Mouse (Mus musculus): ENCODE measurements around the gene Ubac1. TPM values are rescaled to one million over a fixed set of nuclear protein-coding genes. Genes with fewer than 3 reads are reported as not detected.
A peak's percentile ranks its signal among the peaks of the same experiment; 100 is the strongest.

The Ubac1 gene
- total and polyA plus RNA-seq, 3 experiments: 79.1 to 88.5 TPM; not detected in 1

GRCm38 (mm10) chr2:25978997-25979396 lies 42.5 kb downstream of the Ubac1 start:
- H3K4me3 ChIP-seq (ENCODE audit: control insufficient read depth in 1 of 2, insufficient read depth in 1 of 2, low read depth in 2 of 2, low read length in 2 of 2): no peak overlapping the region
- H3K9ac ChIP-seq (ENCODE audit: control insufficient read depth, low read depth, low read length, poor library complexity, severe bottlenecking): no peak overlapping the region
- peaks cover 0 to 36% of the 10 kb centered on the region in 2 experiments; a peak in 3 of 4 replicates for H3K36me3 ChIP-seq (ENCODE audit: control insufficient read depth in 1 of 2, insufficient read depth in 2 of 2, low read length in 2 of 2)
- H3K9me3 ChIP-seq (replicated peaks; ENCODE audit: insufficient read depth, low read length): no peaks in the 10 kb centered on the region
- peaks cover 12 to 21% of the 10 kb centered on the region in 2 experiments for H3K4me1 ChIP-seq (ENCODE audit: control insufficient read depth in 1 of 2, insufficient read depth in 2 of 2, low read length in 2 of 2)
- peaks cover 53% of the 10 kb centered on the region for H3K79me2 ChIP-seq (ENCODE audit: control insufficient read depth, insufficient read depth, low read length, poor library complexity)
- DNase-seq (ENCODE audit: low read depth, low spot score): no peak
- TF ChIP-seq NRF1 (IDR thresholded peaks at IDR 0.05; ENCODE audit: insufficient read depth, low read depth, low read length, poor library complexity, severe bottlenecking): no peak
- no peak for TF ChIP-seq KAT2A (conservative IDR thresholded peaks at IDR 0.05; ENCODE audit: low read depth, low read length)
- TF ChIP-seq TAL1 (IDR thresholded peaks at IDR 0.05; ENCODE audit: low read length): no peak
- no peak for TF ChIP-seq MAX (IDR thresholded peaks at IDR 0.05; ENCODE audit: low read length)
- no peak for TF ChIP-seq GATA1 (IDR thresholded peaks at IDR 0.05; ENCODE audit: low read depth, low read length)
- TF ChIP-seq ELF1 (IDR thresholded peaks at IDR 0.05; ENCODE audit: low read depth, low read length): no peak
- no peak for TF ChIP-seq TCF12 (IDR thresholded peaks at IDR 0.05; ENCODE audit: low read depth, low read length)
- TF ChIP-seq MXI1 (IDR thresholded peaks at IDR 0.05; ENCODE audit: low read depth, low read length): no peak
- TF ChIP-seq RCOR1 (IDR thresholded peaks at IDR 0.05; ENCODE audit: low read depth, low read length): no peak
- no peak for TF ChIP-seq CHD2 (IDR thresholded peaks at IDR 0.05; ENCODE audit: low read length)
- no peaks in the 10 kb centered on the region for H3K27me3 ChIP-seq (ENCODE audit: control insufficient read depth in 1 of 2, insufficient read depth in 2 of 2, low read length in 2 of 2)
- H3K27ac ChIP-seq (ENCODE audit: control insufficient read depth, low read depth, low read length): no peak overlapping the region

- Histone ChIP-seq H3K9ac (ENCODE audit: control insufficient read depth, low read depth, low read length, poor library complexity, severe bottlenecking) (no peak overlapping the region), H3K27me3 (ENCODE audit: control insufficient read depth in 1 of 2, insufficient read depth in 2 of 2, low read length in 2 of 2) (no peaks in the 10 kb centered on the region), H3K4me1 (ENCODE audit: control insufficient read depth in 1 of 2, insufficient read depth in 2 of 2, low read length in 2 of 2) (peaks cover 12 to 21% of the 10 kb centered on the region in 2 experiments), H3K27ac (ENCODE audit: control insufficient read depth, low read depth, low read length) (no peak overlapping the region), H3K36me3 (ENCODE audit: control insufficient read depth in 1 of 2, insufficient read depth in 2 of 2, low read length in 2 of 2) (peaks cover 3 to 36% of the 10 kb centered on the region in 2 experiments; a peak in 3 of 4 replicates), H3K4me3 (ENCODE audit: control insufficient read depth in 1 of 2, insufficient read depth in 1 of 2, low read depth in 2 of 2, low read length in 2 of 2) (no peak overlapping the region), H3K79me2 (ENCODE audit: control insufficient read depth, insufficient read depth, low read length, poor library complexity) (peaks cover 60% of the 10 kb centered on the region), H3K9me3 (replicated peaks; ENCODE audit: insufficient read depth, low read length) (no peaks in the 10 kb centered on the region)
- no peak for TF ChIP-seq CHD2 (IDR thresholded peaks at IDR 0.05; ENCODE audit: low read length)
- no peak for TF ChIP-seq TBP (IDR thresholded peaks at IDR 0.05; ENCODE audit: low read depth, low read length)
- TF ChIP-seq ZNF384 (IDR thresholded peaks at IDR 0.05; ENCODE audit: low read depth, low read length): peak; percentile 52
- peak; percentile 31; the same call in 1 of the 2 replicates for TF ChIP-seq RCOR1 (IDR thresholded peaks at IDR 0.05; ENCODE audit: low read depth, low read length)
- DNase-seq (ENCODE audit: low read depth, low spot score): no peak
Measured at GRCm38 (mm10) chr2:25977587-25978239, 43.8 kb downstream of the Ubac1 start.

DNA sequence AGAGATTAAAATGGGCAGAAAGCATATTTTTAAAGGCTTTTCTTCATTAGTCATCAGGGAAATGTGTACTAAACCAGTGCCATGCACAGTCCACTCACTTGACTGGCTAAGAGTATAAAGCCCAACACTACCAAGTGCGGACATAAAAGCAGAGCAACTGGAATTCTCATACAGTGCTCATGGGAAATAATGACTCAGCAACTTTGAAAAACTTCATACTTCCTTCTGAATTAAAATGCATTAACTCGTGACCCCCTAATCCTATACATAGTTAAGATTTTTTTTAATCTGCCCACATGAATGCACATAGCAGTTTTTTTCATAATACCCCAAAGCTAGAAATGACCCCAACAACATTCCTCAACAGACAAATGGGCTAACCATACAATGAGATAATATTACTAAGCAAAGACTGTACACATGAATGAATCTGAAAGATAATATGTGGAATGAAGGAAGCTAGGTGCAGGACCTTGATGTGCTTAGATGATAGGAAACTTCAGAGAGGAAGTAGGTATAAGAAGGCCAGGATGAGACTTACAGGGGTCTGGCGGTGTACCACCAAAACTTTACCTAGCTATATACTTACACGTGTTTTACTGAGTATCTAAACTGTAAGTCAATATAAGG lies 46.3 kb downstream of the Ubac1 start:
- H3K79me2 ChIP-seq (ENCODE audit: control insufficient read depth, insufficient read depth, low read length, poor library complexity): peaks cover 42% of the 10 kb centered on the region
- 0 out of 2 replicates have a peak overlapping the region, but pooled peaks have one; percentile 16 for H3K9ac ChIP-seq (ENCODE audit: control insufficient read depth, low read depth, low read length, poor library complexity, severe bottlenecking)
- H3K36me3 ChIP-seq (ENCODE audit: control insufficient read depth in 1 of 2, insufficient read depth in 2 of 2, low read length in 2 of 2): peaks cover 3 to 30% of the 10 kb centered on the region in 2 experiments
- DNase-seq (ENCODE audit: low read depth, low spot score): peak; percentile 64
- H3K9me3 ChIP-seq (replicated peaks; ENCODE audit: insufficient read depth, low read length): no peaks in the 10 kb centered on the region
- H3K4me1 ChIP-seq (ENCODE audit: control insufficient read depth in 1 of 2, insufficient read depth in 2 of 2, low read length in 2 of 2): peaks cover 14 to 26% of the 10 kb centered on the region in 2 experiments
- H3K27ac ChIP-seq (ENCODE audit: control insufficient read depth, low read depth, low read length): peak overlapping the region; percentile 61
- H3K4me3 ChIP-seq (ENCODE audit: control insufficient read depth in 1 of 2, insufficient read depth in 1 of 2, low read depth in 2 of 2, low read length in 2 of 2): no peak overlapping the region
- H3K27me3 ChIP-seq (ENCODE audit: control insufficient read depth in 1 of 2, insufficient read depth in 2 of 2, low read length in 2 of 2): no peaks in the 10 kb centered on the region
- peak; percentile 70 for TF ChIP-seq GABPA (IDR thresholded peaks at IDR 0.05; ENCODE audit: low read depth, low read length)
- 0 out of 2 replicates have a peak, but pooled peaks have one; percentile 36 for TF ChIP-seq HCFC1 (IDR thresholded peaks at IDR 0.05; ENCODE audit: low read depth, low read length)
- 0 out of 2 replicates have a peak, but pooled peaks have one; percentile 37 for TF ChIP-seq MYC (IDR thresholded peaks at IDR 0.05; ENCODE audit: low read depth, low read length)
- no peak for TF ChIP-seq MEF2A (IDR thresholded peaks at IDR 0.05; ENCODE audit: extremely low read depth, insufficient replicate concordance, low read depth, low read length, poor library complexity, severe bottlenecking)
- no peak for TF ChIP-seq UBTF (IDR thresholded peaks at IDR 0.05; ENCODE audit: borderline replicate concordance, insufficient read depth, low read depth, low read length)
- TF ChIP-seq MAZ (IDR thresholded peaks at IDR 0.05; ENCODE audit: low read depth, low read length): no peak
- TF ChIP-seq JUND (IDR thresholded peaks at IDR 0.05; ENCODE audit: low read depth, low read length): no peak
- peak; percentile 56 for TF ChIP-seq TAL1 (IDR thresholded peaks at IDR 0.05; ENCODE audit: low read length)
- peak; percentile 59; the same call in 1 of the 2 replicates for TF ChIP-seq TCF12 (IDR thresholded peaks at IDR 0.05; ENCODE audit: low read depth, low read length)
- TF ChIP-seq BHLHE40 (IDR thresholded peaks at IDR 0.05; ENCODE audit: borderline replicate concordance, low read depth, low read length): peak; percentile 16; the same call in 1 of the 2 replicates
- TF ChIP-seq GATA1 (IDR thresholded peaks at IDR 0.05; ENCODE audit: low read depth, low read length): peak; percentile 86
- no peak for TF ChIP-seq POLR2AphosphoS5 (IDR thresholded peaks at IDR 0.05; ENCODE audit: borderline replicate concordance, low read depth, low read length)
- no peak for TF ChIP-seq ZC3H11A (IDR thresholded peaks at IDR 0.05; ENCODE audit: low read depth, low read length)
- peak; percentile 59; the same call in 1 of the 2 replicates for TF ChIP-seq MXI1 (IDR thresholded peaks at IDR 0.05; ENCODE audit: low read depth, low read length)

All from MEL (cell line).